Mouse (Mus musculus): ENCODE measurements around the gene Hnrnph1. TPM values are rescaled to one million over a fixed set of nuclear protein-coding genes. Genes with fewer than 3 reads are reported as not detected.

The Hnrnph1 gene
- 509 and 525 TPM in 2 replicates for polyA plus RNA-seq (2015; fragmentation: Nextera tagmentation; extraction: Ambion mirVana)

- ATAC-seq (replicated peaks): peak; percentile 94
- peak within 1 kb of the TSS; percentile 95 for H3K4me2 ChIP-seq
- H3K9ac ChIP-seq: peak within 1 kb of the TSS; percentile 100
- H3K9me3 ChIP-seq: no peaks in the 10 kb centered on the region
- H3K4me3 ChIP-seq: peak within 1 kb of the TSS; percentile 65
- peaks cover 9% of the 10 kb centered on the region; the same call in 1 of the 2 replicates for H3K36me3 ChIP-seq (replicated peaks)
- H3K27me3 ChIP-seq (replicated peaks): no peaks in the 10 kb centered on the region
- peak within 1 kb of the TSS; percentile 99 for H3K27ac ChIP-seq
- H3K4me1 ChIP-seq: peaks cover 31% of the 10 kb centered on the region
- WGBS: under 1% methylated on average over 76 of the region's 76 CpGs
These were observed at the start of gene Hnrnph1 for GRCm38 (mm10) chr11:50376911-50377891. Gene Hnrnph1, plus strand, starts transcription at chr11:50376990.

- H3K27me3 ChIP-seq (replicated peaks): no peaks in the 10 kb centered on the region
- ATAC-seq (replicated peaks): no peak
- no peaks in the 10 kb centered on the region for H3K36me3 ChIP-seq (replicated peaks)
- no peaks in the 10 kb centered on the region for H3K9me3 ChIP-seq
- no peak overlapping the region for H3K27ac ChIP-seq
- peaks cover 24% of the 10 kb centered on the region for H3K4me1 ChIP-seq
- WGBS: 84% methylated on average over 3 of the region's 3 CpGs
- no peak overlapping the region for H3K9ac ChIP-seq
- H3K4me3 ChIP-seq: no peak overlapping the region
- no peak overlapping the region for H3K4me2 ChIP-seq
These were observed 48.6 kb upstream of the Hnrnph1 start for GRCm38 (mm10) chr11:50328075-50328625.

- WGBS: 93% methylated on average over 1 of the region's 1 CpGs
- no peaks in the 10 kb centered on the region for H3K36me3 ChIP-seq (replicated peaks)
- ATAC-seq (replicated peaks): no peak
- H3K4me1 ChIP-seq: peaks cover 12% of the 10 kb centered on the region
- H3K27ac ChIP-seq: no peak overlapping the region
- no peaks in the 10 kb centered on the region for H3K27me3 ChIP-seq (replicated peaks)
- no peak overlapping the region for H3K4me3 ChIP-seq
- no peaks in the 10 kb centered on the region for H3K9me3 ChIP-seq
- H3K4me2 ChIP-seq: no peak overlapping the region
- no peak overlapping the region for H3K9ac ChIP-seq
These were observed 47.4 kb upstream of the Hnrnph1 start for GRCm38 (mm10) chr11:50329378-50329777.

GRCm38 (mm10) chr11:50333181-50333580, 43.6 kb upstream of the Hnrnph1 start:
- H3K9ac ChIP-seq: no peak overlapping the region
- no peak overlapping the region for H3K27ac ChIP-seq
- no peak for ATAC-seq (replicated peaks)
- no peak overlapping the region for H3K4me2 ChIP-seq
- H3K4me3 ChIP-seq: no peak overlapping the region
- H3K36me3 ChIP-seq (replicated peaks): no peaks in the 10 kb centered on the region
- no peaks in the 10 kb centered on the region for H3K4me1 ChIP-seq
- 95% methylated on average over 3 of the region's 3 CpGs for WGBS
- no peaks in the 10 kb centered on the region for H3K27me3 ChIP-seq (replicated peaks)
- H3K9me3 ChIP-seq: no peaks in the 10 kb centered on the region

- Histone ChIP-seq H3K27ac (no peak overlapping the region), H3K9ac (no peak overlapping the region), H3K4me3 (no peak overlapping the region), H3K4me2 (no peak overlapping the region), H3K27me3 (replicated peaks) (no peaks in the 10 kb centered on the region), H3K36me3 (replicated peaks) (no peaks in the 10 kb centered on the region), H3K9me3 (no peaks in the 10 kb centered on the region), H3K4me1 (no peaks in the 10 kb centered on the region)
- no peak for ATAC-seq (replicated peaks)
- WGBS: 53% methylated on average over 1 of the region's 1 CpGs
These were observed 40.7 kb upstream of the Hnrnph1 start for GRCm38 (mm10) chr11:50336126-50336525.

GRCm38 (mm10) chr11:50336891-50337290, 39.9 kb upstream of the Hnrnph1 start:
- Histone ChIP-seq H3K9ac (no peak overlapping the region), H3K4me1 (no peaks in the 10 kb centered on the region), H3K9me3 (no peaks in the 10 kb centered on the region), H3K27ac (no peak overlapping the region), H3K27me3 (replicated peaks) (no peaks in the 10 kb centered on the region), H3K36me3 (replicated peaks) (no peaks in the 10 kb centered on the region), H3K4me2 (no peak overlapping the region), H3K4me3 (no peak overlapping the region)
- no peak for ATAC-seq (replicated peaks)
- WGBS: 57% methylated on average over 4 of the region's 4 CpGs

- no peak for ATAC-seq (replicated peaks)
- 70% methylated on average over 4 of the region's 4 CpGs for WGBS
- H3K4me3 ChIP-seq: no peak overlapping the region
These were observed 31.3 kb upstream of the Hnrnph1 start for GRCm38 (mm10) chr11:50345486-50345885.

GRCm38 (mm10) chr11:50346256-50347032, 30.3 kb upstream of the Hnrnph1 start:
- H3K9me3 ChIP-seq: no peaks in the 10 kb centered on the region
- H3K27me3 ChIP-seq (replicated peaks): no peaks in the 10 kb centered on the region
- H3K4me1 ChIP-seq: no peaks in the 10 kb centered on the region
- no peaks in the 10 kb centered on the region for H3K36me3 ChIP-seq (replicated peaks)
- H3K27ac ChIP-seq: no peak overlapping the region
- no peak overlapping the region for H3K4me2 ChIP-seq
- ATAC-seq (replicated peaks): no peak
- WGBS: 89% methylated on average over 9 of the region's 9 CpGs
- no peak overlapping the region for H3K4me3 ChIP-seq
- no peak overlapping the region for H3K9ac ChIP-seq

More at GRCm38 (mm10) chr11:50345486-50345885, 31.3 kb upstream of the Hnrnph1 start:
- Histone ChIP-seq H3K9me3 (no peaks in the 10 kb centered on the region), H3K4me2 (no peak overlapping the region), H3K9ac (no peak overlapping the region), H3K27me3 (replicated peaks) (no peaks in the 10 kb centered on the region), H3K36me3 (replicated peaks) (no peaks in the 10 kb centered on the region), H3K27ac (no peak overlapping the region), H3K4me1 (no peaks in the 10 kb centered on the region)

GRCm38 (mm10) chr11:50352177-50352576, 24.6 kb upstream of the Hnrnph1 start:
- Histone ChIP-seq H3K4me3 (no peak overlapping the region), H3K4me2 (no peak overlapping the region), H3K27me3 (replicated peaks) (no peaks in the 10 kb centered on the region), H3K27ac (no peak overlapping the region), H3K4me1 (no peaks in the 10 kb centered on the region), H3K9ac (no peak overlapping the region), H3K36me3 (replicated peaks) (no peaks in the 10 kb centered on the region), H3K9me3 (no peaks in the 10 kb centered on the region)
- no peak for ATAC-seq (replicated peaks)
- WGBS: 87% methylated on average over 2 of the region's 2 CpGs

- no peak within 1 kb of the TSS for H3K4me2 ChIP-seq
- H3K9ac ChIP-seq: no peak within 1 kb of the TSS
- H3K27me3 ChIP-seq (replicated peaks): no peaks in the 10 kb centered on the region
- ATAC-seq (replicated peaks): no peak
- no peaks in the 10 kb centered on the region for H3K9me3 ChIP-seq
- peaks cover 2% of the 10 kb centered on the region; the same call in 1 of the 2 replicates for H3K4me1 ChIP-seq
- H3K27ac ChIP-seq: no peak within 1 kb of the TSS
- H3K36me3 ChIP-seq (replicated peaks): no peaks in the 10 kb centered on the region
- no peak within 1 kb of the TSS for H3K4me3 ChIP-seq
These were observed 22.6 kb upstream of the Hnrnph1 start, which contains the start of gene Cby3 for GRCm38 (mm10) chr11:50354162-50354561. Gene Cby3, plus strand, starts transcription at chr11:50354462.

- H3K27ac ChIP-seq: no peak overlapping the region
- 74% methylated on average over 3 of the region's 3 CpGs for WGBS
- H3K36me3 ChIP-seq (replicated peaks): no peaks in the 10 kb centered on the region
- no peaks in the 10 kb centered on the region for H3K27me3 ChIP-seq (replicated peaks)
- H3K9ac ChIP-seq: no peak overlapping the region
- H3K9me3 ChIP-seq: no peaks in the 10 kb centered on the region
- H3K4me3 ChIP-seq: no peak overlapping the region
- peaks cover 2% of the 10 kb centered on the region; the same call in 1 of the 2 replicates for H3K4me1 ChIP-seq
- ATAC-seq (replicated peaks): no peak
- H3K4me2 ChIP-seq: no peak overlapping the region
These were observed 21.9 kb upstream of the Hnrnph1 start for GRCm38 (mm10) chr11:50354851-50355250.

GRCm38 (mm10) chr11:50355395-50355794, 21.4 kb upstream of the Hnrnph1 start:
- Histone ChIP-seq H3K27ac (no peak overlapping the region), H3K4me2 (no peak overlapping the region), H3K9me3 (no peaks in the 10 kb centered on the region), H3K9ac (no peak overlapping the region), H3K36me3 (replicated peaks) (no peaks in the 10 kb centered on the region), H3K27me3 (replicated peaks) (no peaks in the 10 kb centered on the region), H3K4me1 (peaks cover 2% of the 10 kb centered on the region; the same call in 1 of the 2 replicates), H3K4me3 (no peak overlapping the region)
- ATAC-seq (replicated peaks): no peak
- 79% methylated on average over 1 of the region's 1 CpGs for WGBS
